Mouse (Mus musculus) layer of hippocampus, postnatal 14 days (tissue): Measurements from ENCODE around the gene Agtrap. TPM values are rescaled to one million over a fixed set of nuclear protein-coding genes. Genes with fewer than 3 reads are reported as not detected.
"Not testable (repeated sequence)": the region's sequence is repeated elsewhere in the genome, so short reads cannot be mapped to it uniquely, and the experiment has no call there.

Experiments used
- DNase-seq, 2 experiments: peaks; one replicate each; pipeline ENCODE4 v3.0.0; 2021 to 2022; ENCODE audit warnings: low spot score in 2 of 2, mixed read lengths in 1 of 2
- long read RNA-seq, 2 experiments: library from polyadenylated mRNA; stranded (forward); transcript quantifications; one replicate each; pipeline ENCODE4 v2.0.0; 2021
- total RNA-seq, 2 experiments: library from RNA; stranded (reverse); gene quantifications; 2 replicates each; pipeline ENCODE4 v1.2.3; 2021

Agtrap gene
- total RNA-seq, result 1 to 10 TPM; 8.9 to 9.0 TPM
- long read RNA-seq, experiment 1, partial matches to known transcripts, result 0 of 3 reads
- long read RNA-seq, experiment 1, other reads (novel, unspliced or antisense), result 3 of 3 reads
- long read RNA-seq, experiment 2, partial matches to known transcripts, result 0 of 4 reads
- long read RNA-seq, experiment 2, other reads (novel, unspliced or antisense), result 2 of 4 reads

DNA sequence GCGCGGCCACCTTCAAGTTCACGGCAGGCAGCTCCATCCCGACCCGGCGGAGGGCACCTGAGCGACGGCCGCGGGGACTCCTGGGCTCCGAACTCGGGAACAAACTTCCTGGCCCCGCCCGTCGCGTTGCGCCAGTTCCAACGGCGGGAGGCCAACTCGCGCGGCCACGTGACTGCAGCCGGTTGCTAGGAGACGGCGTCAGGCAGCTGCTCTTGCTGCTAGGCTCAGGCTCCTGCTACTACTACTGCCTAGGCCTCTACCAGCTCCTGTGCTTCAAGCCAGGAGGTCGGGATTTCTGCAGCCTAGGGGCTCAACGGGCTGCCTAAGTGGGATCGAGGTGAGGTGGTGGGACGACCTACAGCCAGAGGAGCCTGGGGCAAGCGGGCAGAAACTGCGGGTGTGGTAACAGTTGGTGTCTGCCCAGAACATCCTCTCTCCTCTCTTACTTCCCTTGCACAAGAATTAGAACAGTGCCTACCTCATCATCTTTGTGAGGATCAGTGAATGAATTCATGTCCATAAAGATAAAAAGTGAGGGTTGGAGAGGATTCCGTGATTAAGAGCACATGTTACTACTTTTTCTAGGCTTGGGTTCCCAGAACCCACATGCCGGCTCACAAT lies at the start of gene Agtrap:
Agtrap (minus strand) TSS at position 125 of the 621 bp plus-strand sequence.
- peak; percentile 89 to 95 for DNase-seq

DNA sequence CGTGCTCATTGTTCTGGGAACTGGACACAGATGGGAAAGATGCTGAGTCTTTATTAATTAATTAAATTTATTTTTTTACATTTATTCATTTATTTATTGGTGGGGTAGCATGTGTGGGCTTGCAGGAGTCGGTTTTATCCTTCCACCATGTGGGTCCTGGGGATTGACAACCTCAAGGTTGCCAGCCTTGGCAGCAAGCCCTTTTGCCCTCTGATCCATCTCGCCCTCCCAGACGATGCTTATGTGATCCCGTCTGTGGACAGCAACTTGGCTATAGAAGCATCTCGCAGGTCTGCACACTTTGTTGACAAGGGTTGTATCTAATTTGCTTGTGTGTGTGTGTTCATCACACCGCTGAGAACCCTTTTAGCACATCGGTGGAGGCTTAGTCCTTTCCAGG lies 49.7 kb upstream of the Agtrap start:
- no peak for DNase-seq

GRCm38 (mm10) chr4:148134988-148135387 lies 47.2 kb upstream of the Agtrap start:
- DNase-seq, result no peak

DNA sequence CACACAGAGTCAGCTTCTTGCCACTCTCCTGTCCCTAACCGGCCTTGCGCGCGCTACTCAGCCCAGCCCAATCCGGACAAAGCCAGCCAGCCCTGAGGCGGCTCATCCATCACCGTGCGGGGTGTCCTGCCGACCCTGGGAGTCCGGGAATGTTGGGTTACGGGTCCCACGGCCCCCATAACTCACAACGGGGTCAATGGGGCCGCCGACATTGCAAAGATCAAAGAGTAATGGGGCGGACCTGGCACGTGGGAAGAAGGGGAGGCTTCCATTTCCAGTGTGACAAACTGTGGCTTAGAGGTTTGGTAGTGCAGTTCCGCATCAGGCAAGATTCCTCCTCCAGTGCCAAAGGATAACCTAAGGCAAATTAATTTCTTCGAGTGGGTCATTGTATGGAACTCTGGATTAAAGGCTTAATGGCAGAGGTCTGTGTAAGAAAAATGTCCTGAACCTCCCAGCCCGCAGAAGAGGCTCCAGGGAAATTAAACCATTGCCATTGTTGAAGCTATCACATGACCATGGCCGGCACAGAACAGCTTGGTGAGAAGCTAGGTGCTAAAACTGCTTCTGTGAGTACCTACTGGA lies 43.8 kb upstream of the Agtrap start:
- DNase-seq, result no peak

- no peak for DNase-seq
These were observed 43.0 kb upstream of the Agtrap start, which contains the start of gene Draxin for GRCm38 (mm10) chr4:148130561-148131413. TSS of gene Draxin (minus strand) at chr4:148130698.

GRCm38 (mm10) chr4:148130133-148130532 lies 42.3 kb upstream of the Agtrap start, which contains the start of gene Mad2l2:
TSS of gene Mad2l2 (plus strand) at chr4:148130384.
- no peak for DNase-seq

GRCm38 (mm10) chr4:148128672-148129071 lies 40.8 kb upstream of the Agtrap start:
- no peak for DNase-seq

- DNase-seq, result no peak
These were observed 40.4 kb upstream of the Agtrap start for GRCm38 (mm10) chr4:148128241-148128640.

- no peak for DNase-seq
These were observed 34.8 kb upstream of the Agtrap start for GRCm38 (mm10) chr4:148122694-148123066.

GRCm38 (mm10) chr4:148121982-148122693 lies 34.3 kb upstream of the Agtrap start:
- no peak for DNase-seq

GRCm38 (mm10) chr4:148121362-148121761 lies 33.5 kb upstream of the Agtrap start:
- DNase-seq, result peak; percentile 91 to 96

- DNase-seq, result no peak
These were observed 32.7 kb upstream of the Agtrap start for GRCm38 (mm10) chr4:148120555-148120954.

- not testable (repeated sequence) for DNase-seq
These were observed 31.7 kb upstream of the Agtrap start for GRCm38 (mm10) chr4:148119578-148119977.

DNA sequence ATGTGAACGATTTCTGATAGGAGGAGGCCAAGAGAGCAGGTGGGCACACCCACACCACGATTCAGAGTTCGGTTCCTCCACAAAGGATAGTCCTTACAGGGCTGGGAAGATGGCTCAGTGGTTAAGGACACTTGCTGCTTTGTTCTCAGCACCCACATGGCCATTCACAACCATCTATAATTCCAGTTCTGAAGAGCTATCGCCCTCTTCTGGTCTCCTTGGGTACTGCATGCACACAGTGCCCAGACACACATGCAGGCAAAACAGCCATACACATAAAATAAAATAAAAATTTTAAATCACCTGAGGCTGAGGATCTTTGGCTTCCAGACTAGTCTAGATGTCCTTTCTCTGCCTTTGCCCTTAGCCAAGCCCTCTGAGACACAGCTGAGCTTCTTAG lies 29.6 kb upstream of the Agtrap start:
- DNase-seq, result no peak

GRCm38 (mm10) chr4:148116657-148117056 lies 28.8 kb upstream of the Agtrap start:
- no peak for DNase-seq

GRCm38 (mm10) chr4:148115467-148115866 lies 27.6 kb upstream of the Agtrap start:
- DNase-seq, result no peak

DNA sequence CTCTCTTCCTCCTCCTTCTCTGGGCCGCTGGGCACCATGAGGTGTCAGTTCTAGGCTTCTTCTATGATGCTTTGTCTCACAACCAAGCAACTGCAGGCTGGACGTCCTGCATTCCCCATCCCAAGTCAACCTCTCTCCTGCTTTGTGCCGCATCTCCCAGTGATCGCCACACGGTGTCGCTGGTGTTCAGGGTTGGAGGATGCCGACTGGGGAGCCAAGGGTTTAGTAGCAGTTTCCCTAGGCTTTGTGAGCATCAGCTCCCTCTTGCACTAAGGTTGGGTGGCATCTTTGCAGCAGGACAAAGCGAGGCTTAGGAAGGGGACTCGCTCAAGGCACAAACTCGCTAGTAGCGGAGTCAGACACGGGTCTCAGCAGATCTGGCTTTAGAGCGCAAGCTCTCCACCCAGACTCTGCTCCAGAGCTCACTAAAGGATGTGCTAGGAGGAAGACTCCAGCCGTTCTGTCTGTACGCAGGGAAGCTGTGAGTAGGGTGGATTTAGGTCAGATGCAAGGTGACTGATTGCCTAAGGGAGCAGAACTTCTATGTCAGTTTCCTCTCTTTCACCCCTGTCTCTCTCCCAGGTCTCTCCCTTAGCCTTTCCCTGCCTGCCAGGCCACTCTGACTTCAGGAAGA lies 27.0 kb upstream of the Agtrap start:
- DNase-seq, result peak; percentile 84 to 87

DNA sequence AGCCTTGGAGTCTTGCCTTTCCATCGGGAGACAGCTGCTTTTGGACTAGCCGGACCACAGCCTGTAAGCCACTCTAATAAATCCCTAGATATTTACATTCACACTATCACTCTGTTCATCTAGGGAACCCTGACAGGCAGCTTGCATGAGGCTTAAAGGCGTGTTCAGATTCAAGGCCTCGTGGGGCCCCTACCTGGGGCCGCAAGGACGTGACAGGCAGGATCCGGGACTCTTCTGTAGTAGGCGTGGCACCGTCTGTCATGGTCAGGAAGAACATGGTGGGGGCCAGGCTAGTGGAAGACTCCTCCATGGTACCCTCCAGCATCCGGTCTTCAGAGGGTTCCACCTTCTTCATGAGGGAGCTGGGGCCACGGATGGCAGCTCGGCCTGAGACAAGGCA lies 24.7 kb upstream of the Agtrap start:
- no peak for DNase-seq

DNA sequence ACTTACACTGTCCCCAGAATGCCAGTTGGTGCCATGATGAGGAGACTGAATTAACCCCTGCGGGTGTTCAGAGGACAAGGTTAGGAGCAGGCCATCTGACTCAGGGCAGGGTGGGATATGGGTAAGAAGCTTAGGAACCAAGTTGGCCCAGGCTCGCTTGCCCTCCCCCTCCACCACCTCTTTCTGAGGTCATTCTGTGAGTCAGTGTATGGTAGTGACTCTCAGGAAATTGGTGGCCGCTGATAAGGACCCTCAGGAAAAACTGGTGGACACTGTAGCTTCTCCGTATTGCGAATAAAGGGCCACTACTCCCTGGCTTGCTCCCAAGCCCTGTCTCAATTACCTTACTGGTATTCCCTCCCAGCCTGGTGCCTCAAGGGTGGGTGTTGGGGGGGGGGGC lies 21.4 kb upstream of the Agtrap start:
- DNase-seq, result no peak

DNA sequence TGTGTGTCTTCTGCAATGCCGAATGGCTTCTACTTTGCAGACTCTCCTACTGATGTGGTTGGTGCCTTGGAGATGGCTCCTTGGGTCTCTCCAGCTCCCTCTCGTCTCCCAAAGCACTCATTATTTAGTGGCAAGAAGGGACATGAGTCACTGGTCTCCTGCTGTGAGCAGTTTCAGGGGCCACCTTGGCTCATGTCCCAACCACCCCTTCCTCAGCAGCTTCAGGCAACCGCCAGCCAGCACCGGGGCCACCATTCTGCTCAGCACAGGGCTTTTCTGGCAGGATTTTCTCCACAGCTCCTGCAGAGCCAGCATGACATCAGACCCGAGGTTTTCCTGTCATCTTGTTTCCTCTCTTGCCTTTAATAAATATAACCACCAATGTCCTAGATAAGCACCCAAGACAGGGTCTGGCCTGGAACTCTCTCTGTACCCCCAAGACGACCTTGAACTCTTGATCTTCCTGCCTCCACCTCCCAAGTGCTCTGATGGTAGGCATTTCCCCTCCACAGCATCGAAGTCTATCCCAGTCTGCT lies 20.8 kb upstream of the Agtrap start:
- peak in 1 of 2 experiments; percentile 20 for DNase-seq
